In genomic region chr7:19095751-19096110, GRCm38 (mm10) we compare ENCODE assay signal across 8 mouse cellular contexts. TPM values are rescaled to one million over a fixed set of nuclear protein-coding genes. Genes with fewer than 3 reads are reported as not detected.
DNase-seq lines count a peak whose midpoint lies in the region; ATAC-seq lines count a peak whose summit lies in the region.

No protein-coding gene starts in this region.

- H3K4me2 ChIP-seq in embryonic facial prominence, embryonic 15.5 days (replicated peaks): peak overlapping the region; percentile 74

- intact Hi-C loops in heart, postnatal 10 days (cut with DNase I): no loop called here

- peak overlapping the region; percentile 85 for H3K9ac ChIP-seq in embryonic facial prominence, embryonic 15.5 days

- peaks cover 60% of the 10 kb centered on the region for H3K4me1 ChIP-seq in embryonic facial prominence, embryonic 15.5 days
- peaks cover 75% of the 10 kb centered on the region for H3K4me1 ChIP-seq in midbrain, embryonic 10.5 days

- H3K4me3 ChIP-seq in embryonic facial prominence, embryonic 15.5 days (replicated peaks): peak overlapping the region; percentile 86
- H3K4me3 ChIP-seq in midbrain, embryonic 10.5 days: peak overlapping the region; percentile 85

- peaks cover 10% of the 10 kb centered on the region for H3K36me3 ChIP-seq in embryonic facial prominence, embryonic 15.5 days
- peaks cover 35% of the 10 kb centered on the region for H3K36me3 ChIP-seq in midbrain, embryonic 10.5 days

- peak overlapping the region; percentile 99 for H3K27ac ChIP-seq in embryonic facial prominence, embryonic 15.5 days (replicated peaks)
- peak overlapping the region; percentile 98 for H3K27ac ChIP-seq in midbrain, embryonic 10.5 days (replicated peaks)

- peak; percentile 57 for DNase-seq in urinary bladder, postnatal 25 days (ENCODE audit: low spot score)
- DNase-seq in urinary bladder, adult 2 months (ENCODE audit: low spot score): no peak
- DNase-seq in heart, postnatal 10 days: peak; percentile 80
- peak; percentile 87 to 92 for DNase-seq in kidney, postnatal 4 days
- peak; percentile 80 for DNase-seq in midbrain, embryonic 10.5 days (ENCODE audit: low spot score)
- no peak for DNase-seq in spleen, postnatal 14 days (ENCODE audit: low spot score in 2 of 2)
- DNase-seq in left cerebral cortex, adult 11 months (ENCODE audit: low spot score): no peak

- no peaks in the 10 kb centered on the region for H3K9me3 ChIP-seq in embryonic facial prominence, embryonic 15.5 days (replicated peaks)
- H3K9me3 ChIP-seq in midbrain, embryonic 10.5 days (replicated peaks): no peaks in the 10 kb centered on the region

- 1% methylated on average over 19 of the region's 19 CpGs for WGBS in embryonic facial prominence, embryonic 15.5 days
- 0% methylated on average over 19 of the region's 19 CpGs for WGBS in midbrain, embryonic 10.5 days

- no peaks in the 10 kb centered on the region for H3K27me3 ChIP-seq in embryonic facial prominence, embryonic 15.5 days
- H3K27me3 ChIP-seq in midbrain, embryonic 10.5 days (ENCODE audit: low read depth, poor library complexity, severe bottlenecking): peaks cover 17% of the 10 kb centered on the region

- ATAC-seq in embryonic facial prominence, embryonic 15.5 days (ENCODE audit: insufficient number of reproducible peaks, low FRiP score, low TSS enrichment, low read depth): peak; percentile 10; the same call in 1 of the 2 replicates

RNA-seq across cellular contexts. Expression of gene Six5, which starts 1.3 kb away (rescaled TPM):
- 59.1 and 60.2 TPM in 2 replicates for polyA plus RNA-seq in urinary bladder, adult 2 months (2012; rRNA removed)
- 12.7 and 14.7 TPM in 2 replicates for polyA plus RNA-seq in embryonic facial prominence, embryonic 15.5 days (2015; fragmentation: Nextera tagmentation; extraction: Ambion mirVana)
- 10 to 100 TPM in 1 of 2 experiments, 1 to 10 TPM in 1; 7.9 to 11.2 TPM for total RNA-seq in heart, postnatal 10 days (2021)
- 7.2 and 8.0 TPM in 2 replicates for polyA plus RNA-seq in midbrain, embryonic 10.5 days (2016; fragmentation: Nextera tagmentation; extraction: Ambion mirVana)

RNA-seq across cellular contexts. Expression of gene Dmpk, which starts 12.1 kb away (rescaled TPM):
- polyA plus RNA-seq in urinary bladder, adult 2 months (2012; rRNA removed): 525 and 848 TPM in 2 replicates
- 42.4 and 60.4 TPM in 2 replicates for polyA plus RNA-seq in embryonic facial prominence, embryonic 15.5 days (2015; fragmentation: Nextera tagmentation; extraction: Ambion mirVana)
- total RNA-seq in heart, postnatal 10 days (2021): 100 to 1,000 TPM; 288 to 299 TPM
- 8.2 and 8.8 TPM in 2 replicates for polyA plus RNA-seq in midbrain, embryonic 10.5 days (2016; fragmentation: Nextera tagmentation; extraction: Ambion mirVana)

RNA-seq across cellular contexts. Expression of gene Dmwd, which starts 19.7 kb away (rescaled TPM):
- 44.9 and 46.4 TPM in 2 replicates for polyA plus RNA-seq in urinary bladder, adult 2 months (2012; rRNA removed)
- polyA plus RNA-seq in embryonic facial prominence, embryonic 15.5 days (2015; fragmentation: Nextera tagmentation; extraction: Ambion mirVana): 18.7 and 20.1 TPM in 2 replicates
- total RNA-seq in heart, postnatal 10 days (2021): 10 to 100 TPM; 48.4 to 50.7 TPM
- polyA plus RNA-seq in midbrain, embryonic 10.5 days (2016; fragmentation: Nextera tagmentation; extraction: Ambion mirVana): 17.3 and 18.0 TPM in 2 replicates

RNA-seq across cellular contexts. Expression of gene Gm4969, which starts 22.4 kb away (rescaled TPM):
- 0.13 and 0.40 TPM in 2 replicates for polyA plus RNA-seq in urinary bladder, adult 2 months (2012; rRNA removed)
- polyA plus RNA-seq in embryonic facial prominence, embryonic 15.5 days (2015; fragmentation: Nextera tagmentation; extraction: Ambion mirVana): 1.9 and 2.3 TPM in 2 replicates
- under 1 TPM; 0.07 to 0.19 TPM for total RNA-seq in heart, postnatal 10 days (2021)
- 1.1 TPM in 2 replicates for polyA plus RNA-seq in midbrain, embryonic 10.5 days (2016; fragmentation: Nextera tagmentation; extraction: Ambion mirVana)

RNA-seq across cellular contexts. Expression of gene Fbxo46, which starts 23.9 kb away (rescaled TPM):
- 7.2 and 7.7 TPM in 2 replicates for polyA plus RNA-seq in urinary bladder, adult 2 months (2012; rRNA removed)
- 14.7 and 16.3 TPM in 2 replicates for polyA plus RNA-seq in embryonic facial prominence, embryonic 15.5 days (2015; fragmentation: Nextera tagmentation; extraction: Ambion mirVana)
- total RNA-seq in heart, postnatal 10 days (2021): 1 to 10 TPM; 5.5 to 7.6 TPM
- polyA plus RNA-seq in midbrain, embryonic 10.5 days (2016; fragmentation: Nextera tagmentation; extraction: Ambion mirVana): 17.6 and 19.4 TPM in 2 replicates

Comparison
In these comparisons a context has a peak if more than half of its experiments do, and no peak if none do; other contexts are left out.
1. DNase-seq: peak in urinary bladder, postnatal 25 days (single experiment), heart, postnatal 10 days (2 of 2), kidney, postnatal 4 days (2 of 2) and midbrain, embryonic 10.5 days (single experiment); none in urinary bladder, adult 2 months (single experiment), spleen, postnatal 14 days (0 of 2) and left cerebral cortex, adult 11 months (single experiment).